Mouse (Mus musculus) erythroblast, embryonic 14.5 days (primary cell): ENCODE measurements around the gene B230217C12Rik. TPM values are rescaled to one million over a fixed set of nuclear protein-coding genes. Genes with fewer than 3 reads are reported as not detected.

ENCODE experiments used
- H3K27me3 ChIP-seq: 2 replicates; pipeline ENCODE4 v1.6.1; 2012; ENCODE audit warnings: inconsistent platforms; ENCODE audit not compliant: control insufficient read depth
- H3K36me3 ChIP-seq: 2 replicates; pipeline ENCODE4 v1.6.1; 2012; ENCODE audit warnings: mild to moderate bottlenecking, inconsistent platforms; ENCODE audit not compliant: control insufficient read depth
- H3K4me1 ChIP-seq: 2 replicates; pipeline ENCODE4 v1.6.1; 2012; ENCODE audit warnings: inconsistent platforms; ENCODE audit not compliant: control insufficient read depth
- H3K4me3 ChIP-seq: replicated peaks from 2 replicates; pipeline ENCODE3; 2012; ENCODE audit warnings: moderate library complexity, mild to moderate bottlenecking, inconsistent platforms
- H3K9me3 ChIP-seq: 2 replicates; pipeline ENCODE4 v1.6.1; 2012; ENCODE audit warnings: low read length, inconsistent platforms, mixed read lengths; ENCODE audit not compliant: control insufficient read depth
- GATA1 ChIP-seq: IDR thresholded peaks from 2 replicates; pipeline ENCODE4 v1.6.1; 2012; ENCODE audit warnings: low read length, inconsistent platforms, mixed read lengths
- TAL1 ChIP-seq: IDR thresholded peaks from 3 replicates; pipeline ENCODE4 v1.6.1; 2012; ENCODE audit warnings: low read length, inconsistent platforms, mixed read lengths
- polyA plus RNA-seq: library from polyadenylated mRNA; stranded (reverse); fragments of >175 nt; gene quantifications from 2 replicates; pipeline ENCODE4 v1.2.3, GENCODE M21; 2012

B230217C12Rik gene
- polyA plus RNA-seq, 1 experiment = not detected

DNA sequence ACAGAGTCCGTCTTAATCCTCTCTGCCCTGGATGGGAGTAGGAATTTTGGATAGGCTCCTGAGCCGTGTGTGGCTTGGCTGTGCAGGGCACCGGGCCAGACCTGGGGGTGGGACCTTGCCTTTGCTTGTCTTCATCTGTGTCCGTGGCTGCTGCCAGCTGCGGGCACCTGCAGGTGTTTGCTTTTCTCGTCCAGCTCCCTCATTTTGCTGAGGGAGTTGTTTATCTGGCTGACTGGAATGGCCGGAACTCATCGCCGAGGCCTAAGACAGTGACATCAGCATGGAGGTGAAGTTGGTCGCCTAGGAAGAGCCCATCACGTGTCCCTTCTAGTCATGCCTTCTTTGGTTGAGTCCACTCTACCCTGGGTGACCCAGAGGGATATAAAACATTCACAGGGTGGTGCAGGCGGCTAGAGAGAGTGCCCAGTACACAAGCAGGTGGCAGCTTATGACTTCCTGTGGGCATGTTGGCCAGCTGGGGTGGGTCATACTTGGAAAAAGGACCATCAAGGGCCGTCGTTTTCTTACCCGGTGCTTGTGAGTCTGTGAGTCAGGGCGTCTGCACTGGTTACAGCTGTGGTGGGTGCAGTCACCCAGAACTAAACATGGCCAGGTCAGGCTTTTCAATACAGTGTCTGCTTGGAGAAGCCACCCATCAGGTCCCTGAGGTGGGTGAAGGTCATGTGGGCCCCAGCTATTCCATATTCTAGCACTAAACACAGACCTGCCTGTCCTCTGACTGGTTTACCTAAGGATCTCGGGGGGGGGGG is 26.6 kb upstream of the B230217C12Rik start:
- Histone ChIP-seq H3K9me3 (no peaks in the 10 kb centered on the region), H3K4me3 (no peak overlapping the region), H3K36me3 (peaks cover 18% of the 10 kb centered on the region; the same call in 1 of the 2 replicates), H3K27me3 (no peaks in the 10 kb centered on the region), H3K4me1 (peaks cover 31% of the 10 kb centered on the region)
- TF ChIP-seq TAL1 = no peak
- no peak for TF ChIP-seq GATA1

DNA sequence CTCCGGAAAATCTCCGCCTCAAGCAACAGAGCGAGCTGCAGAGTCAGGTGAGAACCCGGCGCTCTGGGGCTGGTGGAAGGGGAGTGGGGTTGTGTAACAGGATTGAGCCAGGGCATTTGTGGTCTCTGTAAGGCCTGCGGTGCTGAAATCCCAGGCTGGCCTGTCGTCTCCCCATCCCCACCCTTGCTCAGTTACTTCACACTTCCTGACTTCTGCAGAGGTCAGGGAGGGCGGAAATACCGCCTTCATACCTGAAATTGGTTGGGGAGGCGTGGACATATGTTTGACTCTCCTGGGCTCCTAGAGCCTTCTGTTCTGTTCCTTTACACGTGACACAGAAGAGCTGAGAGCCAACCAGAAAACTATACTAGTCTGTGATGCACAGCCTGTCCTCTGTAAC is 24.8 kb upstream of the B230217C12Rik start:
- Histone ChIP-seq H3K4me3 (no peak overlapping the region), H3K9me3 (no peaks in the 10 kb centered on the region), H3K27me3 (no peaks in the 10 kb centered on the region), H3K4me1 (peaks cover 29% of the 10 kb centered on the region), H3K36me3 (peaks cover 13% of the 10 kb centered on the region; the same call in 1 of the 2 replicates)
- TF ChIP-seq GATA1 (no peak), TAL1 (no peak)

DNA sequence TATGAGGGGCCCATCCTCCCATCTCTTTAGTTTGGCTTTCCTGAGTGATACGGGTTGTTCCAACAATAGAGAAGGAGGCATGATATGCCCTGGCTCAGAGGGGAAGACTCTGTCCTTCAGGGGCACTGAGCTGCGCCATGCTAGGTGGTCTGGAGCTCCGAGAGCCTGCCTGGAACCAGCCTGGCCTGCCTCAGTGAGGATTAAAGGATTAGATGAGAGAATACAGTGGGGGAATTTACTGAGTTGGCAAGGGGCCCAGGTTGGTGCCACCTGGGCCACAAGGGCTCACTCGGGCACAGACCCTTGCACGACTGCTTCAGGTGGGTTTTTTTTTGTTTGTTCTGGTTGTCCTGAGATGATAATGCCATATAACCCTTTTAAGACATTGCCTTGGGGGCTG is 24.4 kb upstream of the B230217C12Rik start:
- Histone ChIP-seq H3K4me3 (no peak overlapping the region), H3K27me3 (no peaks in the 10 kb centered on the region), H3K9me3 (no peaks in the 10 kb centered on the region), H3K4me1 (peaks cover 30% of the 10 kb centered on the region), H3K36me3 (peaks cover 13% of the 10 kb centered on the region; the same call in 1 of the 2 replicates)
- TF ChIP-seq TAL1 = no peak
- TF ChIP-seq GATA1 = no peak

DNA sequence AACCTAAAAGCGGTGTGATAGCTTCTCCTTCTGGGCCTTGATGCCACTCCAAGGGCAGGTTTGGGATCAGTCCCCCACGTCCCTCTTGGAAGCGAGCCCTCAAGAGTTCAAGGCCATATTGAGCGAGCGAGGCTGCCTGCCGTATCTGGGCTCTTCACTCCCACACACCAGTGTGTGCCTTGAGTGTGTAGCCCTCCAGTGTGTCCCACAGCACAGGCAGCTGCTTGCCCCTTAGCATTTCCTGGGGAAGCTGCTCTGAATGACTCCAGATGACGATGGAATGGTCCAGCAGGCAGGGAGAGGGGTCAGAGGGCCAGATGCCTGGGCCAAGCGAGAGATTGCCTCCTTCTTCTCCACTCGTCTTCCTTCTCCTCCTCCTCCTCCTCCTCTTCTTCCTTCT is 23.7 kb upstream of the B230217C12Rik start:
- Histone ChIP-seq H3K27me3 (no peaks in the 10 kb centered on the region), H3K9me3 (no peaks in the 10 kb centered on the region), H3K4me3 (no peak overlapping the region), H3K36me3 (peaks cover 13% of the 10 kb centered on the region; the same call in 1 of the 2 replicates), H3K4me1 (peaks cover 35% of the 10 kb centered on the region)
- TF ChIP-seq GATA1 (no peak), TAL1 (no peak)

DNA sequence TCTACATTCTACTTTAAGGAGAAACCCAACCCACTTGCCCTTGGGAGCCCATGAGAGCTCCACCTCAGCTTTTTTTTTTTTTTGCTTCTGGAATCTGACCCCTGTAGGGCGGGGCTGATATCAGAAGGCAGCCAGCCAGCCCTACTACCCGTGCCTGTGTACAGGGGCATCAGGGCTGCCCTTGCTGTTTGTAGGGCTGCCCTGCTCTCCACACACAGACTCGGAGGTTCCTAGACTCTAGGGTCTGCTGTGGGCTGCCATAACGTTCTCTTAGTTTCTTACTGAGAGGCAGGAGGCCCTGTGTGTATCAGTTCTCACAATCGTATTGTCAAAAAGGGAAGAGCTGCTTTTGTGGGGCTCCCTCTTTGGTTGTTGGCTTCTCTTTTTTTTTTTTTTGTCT is 23.2 kb upstream of the B230217C12Rik start:
- peaks cover 35% of the 10 kb centered on the region for H3K4me1 ChIP-seq
- no peak overlapping the region for H3K4me3 ChIP-seq
- no peaks in the 10 kb centered on the region for H3K9me3 ChIP-seq
- no peak for TF ChIP-seq TAL1
- TF ChIP-seq GATA1 = no peak
- no peaks in the 10 kb centered on the region for H3K27me3 ChIP-seq
- H3K36me3 ChIP-seq = peaks cover 13% of the 10 kb centered on the region; the same call in 1 of the 2 replicates

DNA sequence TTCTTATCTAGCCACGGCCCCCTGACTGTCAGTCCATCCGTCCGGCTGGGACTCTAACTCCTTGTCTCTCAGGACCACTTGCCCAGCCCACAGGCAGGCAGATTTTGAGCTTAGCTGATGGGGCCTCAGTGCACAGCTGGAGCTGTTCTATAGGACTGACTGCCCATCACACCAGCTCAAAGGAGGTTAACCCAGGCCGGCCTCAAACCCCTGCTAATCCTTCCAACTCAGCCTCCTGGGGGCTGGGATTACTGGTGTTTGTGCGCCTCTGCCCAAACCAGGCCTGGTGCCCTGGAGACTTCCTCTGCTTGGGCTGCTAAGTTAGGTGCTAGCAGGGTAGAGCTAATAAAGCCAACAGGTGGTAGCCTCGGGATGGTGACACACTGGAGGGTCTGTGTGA is 22.6 kb upstream of the B230217C12Rik start:
- Histone ChIP-seq H3K27me3 (no peaks in the 10 kb centered on the region), H3K9me3 (no peaks in the 10 kb centered on the region), H3K36me3 (peaks cover 10% of the 10 kb centered on the region; the same call in 1 of the 2 replicates), H3K4me3 (no peak overlapping the region), H3K4me1 (peaks cover 35% of the 10 kb centered on the region)
- TF ChIP-seq TAL1 = no peak
- no peak for TF ChIP-seq GATA1

DNA sequence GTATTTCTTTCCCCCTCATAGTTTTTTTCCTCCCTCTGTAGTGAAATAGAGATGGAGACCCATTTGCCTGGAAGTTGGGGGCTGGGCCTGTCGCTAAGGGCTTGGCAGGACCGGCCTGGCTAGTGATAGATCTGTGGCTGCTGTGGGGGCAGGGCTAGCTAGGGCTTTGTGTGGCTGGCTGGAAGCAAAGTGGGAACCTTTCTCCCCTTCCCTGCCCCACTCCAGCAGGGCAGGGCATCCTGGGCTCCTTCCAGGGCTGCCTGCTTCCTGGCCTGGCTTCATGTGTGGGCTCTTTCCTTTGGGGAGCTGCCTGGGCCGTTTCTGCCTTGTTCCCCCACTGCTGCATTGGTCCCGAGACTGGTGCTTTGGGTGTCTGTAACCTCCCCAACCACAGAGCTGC is 22.0 kb upstream of the B230217C12Rik start:
- no peaks in the 10 kb centered on the region for H3K9me3 ChIP-seq
- peaks cover 31% of the 10 kb centered on the region for H3K4me1 ChIP-seq
- no peaks in the 10 kb centered on the region for H3K27me3 ChIP-seq
- no peak overlapping the region for H3K4me3 ChIP-seq
- peaks cover 6% of the 10 kb centered on the region; the same call in 1 of the 2 replicates for H3K36me3 ChIP-seq
- TF ChIP-seq GATA1 = no peak
- TF ChIP-seq TAL1 = no peak

DNA sequence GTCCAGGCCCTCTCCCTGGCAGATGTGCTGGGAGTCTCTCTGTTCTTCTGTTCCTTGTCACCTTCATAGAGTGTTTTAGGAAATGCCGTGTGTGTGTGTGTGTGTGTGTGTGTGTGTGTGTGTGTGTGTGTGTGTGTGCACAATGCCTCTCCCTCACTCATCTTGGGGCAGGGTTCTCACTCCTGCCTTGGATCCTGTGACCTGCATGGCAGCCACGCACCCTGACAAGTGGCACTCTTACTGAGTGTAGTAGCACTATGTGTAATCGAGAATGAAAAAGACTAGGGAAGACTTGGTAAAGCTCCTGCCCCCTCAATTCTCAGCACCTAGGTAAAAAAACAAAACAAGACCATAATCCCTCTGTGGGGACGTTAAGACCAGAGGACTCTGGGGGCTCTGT is 21.5 kb upstream of the B230217C12Rik start:
- Histone ChIP-seq H3K9me3 (no peaks in the 10 kb centered on the region), H3K4me3 (no peak overlapping the region), H3K4me1 (peaks cover 31% of the 10 kb centered on the region), H3K27me3 (no peaks in the 10 kb centered on the region), H3K36me3 (peaks cover 6% of the 10 kb centered on the region; the same call in 1 of the 2 replicates)
- no peak for TF ChIP-seq TAL1
- no peak for TF ChIP-seq GATA1

DNA sequence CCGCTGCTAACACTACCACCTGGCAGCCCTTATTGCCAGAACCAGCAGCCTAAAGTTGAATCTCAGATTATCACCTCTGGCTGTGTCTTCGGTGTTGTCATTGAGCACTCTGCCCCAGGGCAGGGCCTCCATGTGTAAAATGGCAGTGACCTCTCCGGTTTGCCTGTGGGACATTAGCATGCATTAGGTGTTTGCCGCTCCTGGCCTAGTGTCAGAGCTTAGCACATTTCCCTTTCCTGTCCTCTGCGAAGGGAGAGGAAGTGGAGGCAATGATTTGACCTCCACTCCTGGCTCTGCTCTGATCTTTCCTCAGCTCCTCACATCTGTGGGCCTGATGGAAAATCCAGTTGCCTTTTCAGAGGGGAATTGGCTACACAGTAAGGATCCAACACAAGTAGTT is 20.7 kb upstream of the B230217C12Rik start:
- no peak for TF ChIP-seq TAL1
- no peak for TF ChIP-seq GATA1
- no peak overlapping the region for H3K4me3 ChIP-seq
- H3K27me3 ChIP-seq = no peaks in the 10 kb centered on the region
- peaks cover 8% of the 10 kb centered on the region; the same call in 1 of the 2 replicates for H3K36me3 ChIP-seq
- H3K4me1 ChIP-seq = peaks cover 31% of the 10 kb centered on the region
- no peaks in the 10 kb centered on the region for H3K9me3 ChIP-seq
